Mouse (Mus musculus): Measurements from ENCODE around the gene Bcas3. TPM values are rescaled to one million over a fixed set of nuclear protein-coding genes. Genes with fewer than 3 reads are reported as not detected.

Gene Bcas3
- polyA plus RNA-seq, 1 experiment from 2014 or later = 26.0 TPM

GRCm38 (mm10) chr11:85821659-85822058 is 468.7 kb downstream of the Bcas3 start:
- H3K4me3 ChIP-seq (ENCODE audit: low read depth, low read length) = no peak overlapping the region

GRCm38 (mm10) chr11:85823181-85823580 is 470.2 kb downstream of the Bcas3 start:
- TF ChIP-seq EP300 (IDR thresholded peaks at IDR 0.05) (no peak), CTCF (IDR thresholded peaks at IDR 0.05) (peak; percentile 98)
- ATAC-seq = peak; percentile 71
- Histone ChIP-seq H3K9me3 (ENCODE audit: low read length) (no peaks in the 10 kb centered on the region), H3K36me3 (ENCODE audit: insufficient read depth, low read length) (no peaks in the 10 kb centered on the region), H3K27ac (ENCODE audit: low read length) (no peak overlapping the region), H3K4me2 (replicated peaks; ENCODE audit: low read depth, low read length) (no peak overlapping the region), H3K4me3 (ENCODE audit: low read depth, low read length) (no peak overlapping the region), H3K4me1 (ENCODE audit: insufficient read depth, low read depth, low read length) (peaks cover 3% of the 10 kb centered on the region; the same call in 1 of the 2 replicates), H3K27me3 (replicated peaks; ENCODE audit: insufficient read depth, low read length) (no peaks in the 10 kb centered on the region), H3K9ac (replicated peaks; ENCODE audit: low read depth) (no peak overlapping the region)
- 10% methylated on average over 6 of the region's 6 CpGs for WGBS
- DNase-seq (ENCODE audit: low spot score) = peak; percentile 88

More at GRCm38 (mm10) chr11:85821659-85822058, 468.7 kb downstream of the Bcas3 start:
- no peak overlapping the region for H3K27ac ChIP-seq (ENCODE audit: low read length)
- H3K4me2 ChIP-seq (replicated peaks; ENCODE audit: low read depth, low read length) = no peak overlapping the region
- ATAC-seq (no peak), DNase-seq (ENCODE audit: low spot score) (no peak)
- H3K9ac ChIP-seq (replicated peaks; ENCODE audit: low read depth) = no peak overlapping the region
- H3K9me3 ChIP-seq (ENCODE audit: low read length) = no peaks in the 10 kb centered on the region
- no peaks in the 10 kb centered on the region for H3K27me3 ChIP-seq (replicated peaks; ENCODE audit: insufficient read depth, low read length)
- no peak for TF ChIP-seq EP300 (IDR thresholded peaks at IDR 0.05)
- TF ChIP-seq CTCF (IDR thresholded peaks at IDR 0.05) = no peak
- 74% methylated on average over 9 of the region's 9 CpGs for WGBS
- peaks cover 3% of the 10 kb centered on the region; the same call in 1 of the 2 replicates for H3K4me1 ChIP-seq (ENCODE audit: insufficient read depth, low read depth, low read length)
- no peaks in the 10 kb centered on the region for H3K36me3 ChIP-seq (ENCODE audit: insufficient read depth, low read length)

- 88% methylated on average over 4 of the region's 4 CpGs for WGBS
- Histone ChIP-seq H3K27me3 (replicated peaks; ENCODE audit: insufficient read depth, low read length) (no peaks in the 10 kb centered on the region; the same call in 1 of the 2 replicates), H3K4me3 (ENCODE audit: low read depth, low read length) (no peak overlapping the region), H3K4me2 (replicated peaks; ENCODE audit: low read depth, low read length) (no peak overlapping the region), H3K36me3 (ENCODE audit: insufficient read depth, low read length) (no peaks in the 10 kb centered on the region), H3K4me1 (ENCODE audit: insufficient read depth, low read depth, low read length) (peaks cover 3% of the 10 kb centered on the region; the same call in 1 of the 2 replicates), H3K9ac (replicated peaks; ENCODE audit: low read depth) (no peak overlapping the region), H3K9me3 (ENCODE audit: low read length) (no peaks in the 10 kb centered on the region), H3K27ac (ENCODE audit: low read length) (no peak overlapping the region)
- DNase-seq (ENCODE audit: low spot score) (no peak), ATAC-seq (no peak)
- no peak for TF ChIP-seq EP300 (IDR thresholded peaks at IDR 0.05)
- no peak for TF ChIP-seq CTCF (IDR thresholded peaks at IDR 0.05)
These were observed 470.8 kb downstream of the Bcas3 start for GRCm38 (mm10) chr11:85823794-85824193.

GRCm38 (mm10) chr11:85825031-85825430 is 472.1 kb downstream of the Bcas3 start:
- WGBS = 77% methylated on average over 9 of the region's 10 CpGs
- TF ChIP-seq EP300 (IDR thresholded peaks at IDR 0.05) (no peak), CTCF (IDR thresholded peaks at IDR 0.05) (no peak)
- H3K27me3 ChIP-seq (replicated peaks; ENCODE audit: insufficient read depth, low read length) = no peaks in the 10 kb centered on the region; the same call in 1 of the 2 replicates
- H3K4me3 ChIP-seq (ENCODE audit: low read depth, low read length) = no peak overlapping the region
- DNase-seq (ENCODE audit: low spot score) = no peak
- no peak overlapping the region for H3K9ac ChIP-seq (replicated peaks; ENCODE audit: low read depth)
- H3K4me1 ChIP-seq (ENCODE audit: insufficient read depth, low read depth, low read length) = peaks cover 7% of the 10 kb centered on the region
- no peak overlapping the region for H3K4me2 ChIP-seq (replicated peaks; ENCODE audit: low read depth, low read length)
- H3K36me3 ChIP-seq (ENCODE audit: insufficient read depth, low read length) = no peaks in the 10 kb centered on the region
- ATAC-seq = no peak
- H3K27ac ChIP-seq (ENCODE audit: low read length) = no peak overlapping the region
- H3K9me3 ChIP-seq (ENCODE audit: low read length) = no peaks in the 10 kb centered on the region

GRCm38 (mm10) chr11:85825823-85826222 is 472.9 kb downstream of the Bcas3 start:
- H3K4me3 ChIP-seq (ENCODE audit: low read depth, low read length) = no peak overlapping the region
- no peaks in the 10 kb centered on the region for H3K36me3 ChIP-seq (ENCODE audit: insufficient read depth, low read length)
- 44% methylated on average over 7 of the region's 7 CpGs for whole genome bisulfite sequencing
- DNase-seq (ENCODE audit: low spot score) = no peak
- ATAC-seq = no peak
- H3K9me3 ChIP-seq (ENCODE audit: low read length) = no peaks in the 10 kb centered on the region
- peaks cover 15% of the 10 kb centered on the region for H3K4me1 ChIP-seq (ENCODE audit: insufficient read depth, low read depth, low read length)
- H3K4me2 ChIP-seq (replicated peaks; ENCODE audit: low read depth, low read length) = no peak overlapping the region
- no peak for TF ChIP-seq CTCF (IDR thresholded peaks at IDR 0.05)
- TF ChIP-seq EP300 (IDR thresholded peaks at IDR 0.05) = no peak
- H3K27ac ChIP-seq (ENCODE audit: low read length) = 0 out of 2 replicates have a peak overlapping the region, but pooled peaks have one; percentile 47
- H3K9ac ChIP-seq (replicated peaks; ENCODE audit: low read depth) = no peak overlapping the region
- H3K27me3 ChIP-seq (replicated peaks; ENCODE audit: insufficient read depth, low read length) = peaks cover 3% of the 10 kb centered on the region; the same call in 1 of the 2 replicates

GRCm38 (mm10) chr11:85827342-85827741 is 474.4 kb downstream of the Bcas3 start:
- Histone ChIP-seq H3K36me3 (ENCODE audit: insufficient read depth, low read length) (no peaks in the 10 kb centered on the region), H3K4me3 (ENCODE audit: low read depth, low read length) (no peak overlapping the region), H3K27me3 (replicated peaks; ENCODE audit: insufficient read depth, low read length) (peaks cover 6% of the 10 kb centered on the region; the same call in 1 of the 2 replicates), H3K9me3 (ENCODE audit: low read length) (no peaks in the 10 kb centered on the region), H3K9ac (replicated peaks; ENCODE audit: low read depth) (no peak overlapping the region), H3K4me1 (ENCODE audit: insufficient read depth, low read depth, low read length) (peaks cover 15% of the 10 kb centered on the region), H3K4me2 (replicated peaks; ENCODE audit: low read depth, low read length) (no peak overlapping the region), H3K27ac (ENCODE audit: low read length) (peak overlapping the region; percentile 47; the same call in 1 of the 2 replicates)
- TF ChIP-seq CTCF (IDR thresholded peaks at IDR 0.05) = no peak
- TF ChIP-seq EP300 (IDR thresholded peaks at IDR 0.05) = no peak
- 39% methylated on average over 9 of the region's 9 CpGs for WGBS
- DNase-seq (ENCODE audit: low spot score) = no peak
- ATAC-seq = no peak
